Mouse (Mus musculus): Measurements from ENCODE around the gene Timm8a1.
"Not testable (repeated sequence)": the region's sequence is repeated elsewhere in the genome, so short reads cannot be mapped to it uniquely, and the experiment has no call there.

Gene Timm8a1

DNA sequence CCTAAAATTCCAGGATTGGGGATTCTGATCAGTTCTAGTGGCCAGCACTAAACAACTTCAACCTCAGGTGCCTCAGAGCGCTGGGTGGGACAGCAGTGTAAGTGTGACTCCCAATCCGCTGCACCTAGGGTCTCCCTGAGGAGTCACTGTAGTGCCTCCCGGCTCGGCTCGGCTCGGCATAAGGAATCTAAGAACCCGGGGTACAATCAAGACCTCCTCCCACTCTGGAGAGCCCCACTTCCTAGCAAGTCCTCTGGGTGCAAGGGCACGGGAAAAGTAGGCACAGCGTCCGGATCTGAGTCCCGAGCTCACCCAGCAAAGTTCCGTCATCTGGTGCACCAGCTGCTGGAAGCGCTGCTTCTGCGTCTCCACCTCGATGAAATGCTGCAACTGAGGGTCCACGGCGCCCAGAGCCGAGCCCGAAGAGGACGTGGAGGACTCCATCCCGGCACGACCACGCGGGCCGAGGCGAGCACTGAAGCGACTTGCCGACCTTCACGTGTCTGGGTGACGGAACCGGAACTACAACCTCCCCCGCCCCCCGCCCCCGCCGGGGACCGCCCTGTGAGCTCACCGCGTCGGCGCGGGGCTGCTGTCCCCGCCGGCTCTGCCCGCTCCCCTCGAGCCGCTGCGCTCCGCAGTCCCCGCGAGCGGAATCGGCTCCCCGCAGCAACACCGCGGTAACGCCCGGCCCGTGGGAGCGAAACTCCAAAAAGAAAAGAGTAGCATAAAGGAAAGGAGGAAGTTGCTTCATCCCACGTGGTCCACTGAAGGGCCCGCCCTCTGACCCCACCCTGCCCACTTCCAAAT lies at the start of gene Timm8a1:
Gene Timm8a1, minus strand, starts transcription at position 721 of the 810 bp plus-strand sequence.
- peak; percentile 26 for DNase-seq

DNA sequence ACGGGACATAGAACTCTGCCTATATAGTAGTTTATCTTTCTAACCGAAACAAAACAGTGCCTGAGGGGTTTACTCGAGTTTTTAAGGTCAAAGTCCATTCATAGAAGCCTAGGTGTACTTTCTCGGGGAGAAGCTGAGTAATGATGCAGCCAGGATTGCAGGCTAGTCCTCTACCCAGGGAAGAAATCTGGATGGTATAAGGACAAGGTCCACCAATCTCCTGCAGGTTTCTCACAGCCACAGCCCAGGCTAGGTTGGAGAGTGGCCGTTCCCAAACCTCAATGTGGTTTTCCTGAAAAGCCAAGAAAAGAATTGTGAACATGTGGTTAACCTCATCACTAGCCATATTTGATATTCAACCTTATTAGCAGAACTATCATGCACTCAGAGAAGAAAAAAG lies 48.2 kb upstream of the Timm8a1 start:
- DNase-seq = no peak

DNA sequence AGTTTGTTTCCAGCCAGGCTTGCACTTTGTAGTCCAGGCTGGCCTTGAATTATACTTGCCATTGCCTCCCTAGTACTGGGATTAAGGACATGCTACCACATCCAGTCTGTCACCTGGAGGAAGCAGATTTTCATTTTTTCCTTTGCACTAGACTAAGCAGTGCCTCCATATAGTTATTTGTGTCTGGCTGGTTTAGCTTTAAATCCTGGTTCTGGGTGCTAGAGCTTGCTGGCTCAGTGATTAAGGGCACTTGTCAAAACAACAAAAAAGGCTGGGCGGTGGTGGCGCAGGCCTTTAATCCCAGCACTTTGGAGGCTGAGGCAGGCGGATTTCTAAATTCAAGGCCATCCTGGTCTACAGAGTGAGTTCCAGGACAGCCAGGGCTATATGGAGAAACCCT lies 47.3 kb upstream of the Timm8a1 start:
- DNase-seq = no peak

DNA sequence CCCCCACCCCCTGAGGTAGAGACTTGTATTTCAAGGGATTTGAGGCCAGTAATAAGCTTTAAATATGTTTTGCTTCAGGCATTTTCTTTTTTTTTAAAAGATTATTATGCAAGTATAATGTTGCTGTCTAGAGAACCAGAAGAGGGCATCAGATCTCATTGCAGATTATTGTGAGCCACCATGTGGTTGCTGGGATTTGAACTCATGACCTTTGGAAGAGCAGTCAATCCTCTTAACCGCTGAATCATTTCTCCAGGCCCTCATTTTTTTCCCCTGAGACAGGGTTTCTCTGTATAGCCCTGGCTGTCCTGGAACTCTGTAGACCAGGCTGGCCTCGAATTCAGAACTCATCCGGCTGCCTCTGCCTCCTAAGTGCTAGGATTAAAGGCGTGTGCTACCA lies 46.6 kb upstream of the Timm8a1 start:
- DNase-seq = no peak

DNA sequence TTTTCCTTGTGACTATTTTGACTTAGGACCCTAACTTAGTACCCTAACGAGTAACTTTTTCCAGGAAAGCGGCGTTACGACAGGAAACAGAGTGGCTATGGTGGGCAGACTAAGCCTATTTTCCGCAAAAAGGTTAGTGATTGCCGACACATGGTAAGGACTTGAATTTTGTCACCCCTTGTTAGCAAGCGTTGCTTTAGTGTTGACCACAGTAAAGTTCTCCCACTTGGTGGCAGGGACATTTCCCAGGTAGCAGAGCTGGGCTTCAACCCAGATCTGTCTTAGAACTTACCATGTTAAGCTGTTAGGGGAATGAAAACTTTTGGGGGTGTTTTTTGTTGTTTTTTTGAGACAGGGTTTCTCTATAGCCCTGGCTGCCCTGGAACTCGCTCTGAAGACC lies 44.8 kb upstream of the Timm8a1 start:
- DNase-seq = no peak

DNA sequence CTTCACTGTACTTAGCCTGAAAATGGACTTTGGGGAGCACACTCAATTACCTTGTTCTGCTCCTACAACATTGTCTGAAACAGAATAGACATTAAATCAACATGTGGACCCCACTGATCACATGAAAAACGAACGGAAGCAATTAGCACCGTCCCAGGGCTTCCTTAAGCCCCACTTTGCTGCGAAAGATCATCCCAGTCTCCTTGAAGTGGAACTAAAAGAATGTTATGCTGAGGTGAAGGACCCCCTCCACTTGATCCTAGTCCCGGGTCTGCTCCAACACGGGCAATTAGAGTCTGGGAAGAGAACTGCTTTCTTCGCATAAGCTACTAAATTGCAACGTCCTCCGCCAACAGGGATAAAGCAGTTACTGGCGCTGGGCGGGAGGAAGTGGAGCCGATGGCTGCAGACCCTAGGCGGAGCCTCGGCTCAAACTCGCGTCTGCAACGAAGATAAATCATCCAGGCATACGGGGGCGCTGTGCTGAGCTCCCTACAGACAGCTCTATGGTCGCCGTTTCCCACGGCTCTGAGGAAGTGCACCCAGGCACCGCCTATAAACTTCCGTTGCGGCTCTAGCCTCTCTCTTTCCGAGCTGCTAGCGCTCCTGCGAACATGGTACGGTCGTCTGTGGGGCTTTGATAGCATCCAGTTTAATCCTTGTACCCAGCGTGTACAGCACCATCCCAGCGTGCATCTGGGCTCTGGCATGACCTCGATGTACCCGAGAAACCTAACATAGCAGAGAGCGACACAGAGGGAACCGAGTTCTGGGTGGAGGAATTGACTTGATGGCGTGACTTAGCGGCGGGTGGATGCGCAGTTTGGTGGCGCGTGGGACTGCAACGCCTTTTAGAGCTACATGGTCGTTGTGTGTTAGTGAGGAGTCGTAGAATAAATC lies 43.7 kb upstream of the Timm8a1 start, which contains the start of gene Rpl36a:
Gene Rpl36a, plus strand, starts transcription at position 552 of the 900 bp plus-strand sequence.
- peak; percentile 86 for DNase-seq

DNA sequence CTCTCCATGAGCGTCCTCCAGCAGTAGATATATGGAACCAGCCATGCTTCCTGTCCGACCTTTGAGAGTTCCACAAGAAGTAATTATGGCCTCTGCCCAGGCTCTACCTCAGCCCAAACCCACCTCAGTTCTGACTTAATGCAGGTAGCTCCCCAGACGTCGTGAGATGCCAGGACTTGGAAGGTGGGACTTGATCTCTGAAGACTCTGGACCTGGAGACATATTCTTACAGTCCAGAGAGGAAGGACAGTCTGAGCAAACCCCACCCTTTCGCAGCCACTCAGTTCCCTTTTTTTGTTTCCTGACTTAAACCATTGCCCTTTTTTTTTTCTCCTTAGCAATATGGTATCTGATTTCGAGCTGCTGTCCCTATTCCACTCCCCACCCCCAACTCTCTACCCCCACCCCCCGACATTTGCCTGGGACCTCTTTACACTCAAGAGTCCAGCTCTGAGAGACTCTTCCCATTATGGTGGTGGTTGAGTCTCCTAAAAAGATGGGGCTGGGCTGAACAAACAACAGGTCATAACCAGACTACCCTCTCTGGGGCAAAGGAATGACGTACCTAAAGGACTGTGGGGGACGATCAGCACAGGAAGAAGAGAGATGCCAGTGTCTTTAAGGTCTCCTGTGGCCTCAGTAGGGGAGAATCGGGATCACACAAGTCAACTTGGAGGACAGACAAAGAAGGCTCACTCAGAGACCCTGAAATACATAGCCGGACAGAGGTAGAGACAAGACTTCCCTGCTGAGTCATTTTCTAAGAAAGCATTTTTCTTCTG lies 41.4 kb upstream of the Timm8a1 start, which contains the start of gene Btk:
Gene Btk, minus strand, starts transcription at position 683 of the 782 bp plus-strand sequence.
- DNase-seq = no peak

DNA sequence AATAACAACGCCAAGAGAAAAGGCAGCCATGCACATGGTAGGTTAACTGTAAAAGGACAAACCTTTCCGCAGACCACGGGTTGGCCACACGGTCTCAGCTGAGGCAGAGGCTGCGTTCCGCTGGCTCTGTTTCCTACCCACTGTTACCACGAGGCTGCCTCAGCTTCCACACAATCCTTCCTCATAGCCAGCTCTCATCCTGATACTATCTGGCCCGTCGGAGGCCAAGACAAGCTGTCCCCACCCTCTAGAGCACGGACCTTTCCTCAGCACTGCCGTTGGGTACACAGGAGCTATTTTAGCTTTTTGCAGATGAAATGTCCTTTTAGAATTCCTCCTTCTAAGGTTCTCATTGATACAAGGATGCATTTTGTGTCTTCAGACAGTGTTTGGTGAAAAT lies 40.6 kb upstream of the Timm8a1 start:
- DNase-seq = no peak

DNA sequence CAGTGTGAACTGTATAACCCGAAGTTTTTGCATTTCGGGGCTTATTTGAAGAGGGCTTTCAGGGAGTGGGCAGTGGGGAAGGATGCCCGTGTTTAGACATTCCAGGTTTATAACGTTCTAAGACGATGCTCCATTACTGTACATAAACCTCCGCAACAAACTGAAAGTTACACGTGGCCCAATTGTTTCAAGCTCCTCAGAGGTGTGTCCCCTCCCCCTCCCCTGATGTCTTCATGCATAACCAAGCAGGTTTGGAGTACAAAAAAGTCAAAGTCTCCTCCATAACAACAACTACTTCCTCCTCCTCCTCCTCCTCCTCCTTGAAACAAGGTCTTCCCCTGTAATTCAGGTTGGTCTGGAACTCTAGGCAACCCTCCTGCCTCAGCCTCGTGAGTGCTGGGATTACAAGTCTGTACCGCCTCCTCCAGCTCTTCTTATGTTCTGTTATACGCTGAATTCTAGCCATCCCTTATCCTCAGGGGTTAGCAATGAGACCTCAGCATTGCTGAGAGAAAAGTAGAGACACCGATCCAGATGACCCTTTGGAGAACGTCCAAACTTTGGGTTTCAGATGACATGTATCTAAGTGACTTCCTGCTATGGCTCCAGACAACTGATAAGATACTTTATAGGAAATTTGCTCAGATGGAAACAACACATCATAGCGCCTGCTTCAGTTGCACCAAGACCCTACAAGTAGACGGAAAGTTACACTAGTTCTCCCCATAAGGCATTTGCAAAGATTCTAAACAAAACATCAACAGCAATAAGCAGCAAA lies 39.1 kb upstream of the Timm8a1 start:
- DNase-seq = no peak

DNA sequence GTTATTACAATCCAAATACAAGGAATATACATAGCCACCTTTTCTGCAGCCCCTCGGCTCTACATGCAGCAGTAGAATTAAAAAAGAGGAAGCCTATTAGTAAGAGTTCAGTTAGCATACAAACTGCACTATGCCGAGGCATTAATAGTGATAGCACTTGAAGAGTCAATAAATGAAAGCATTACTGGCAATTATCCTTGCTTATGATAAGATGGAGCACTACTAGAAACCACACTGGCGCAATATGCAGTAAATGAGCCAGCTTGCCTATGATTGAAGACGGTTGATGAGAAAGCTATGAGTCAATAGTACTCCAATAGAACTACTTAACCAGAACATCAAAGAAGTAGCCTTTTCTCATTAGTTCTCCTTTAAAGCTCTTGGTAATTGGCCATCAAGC lies 36.2 kb upstream of the Timm8a1 start:
- DNase-seq = no peak

DNA sequence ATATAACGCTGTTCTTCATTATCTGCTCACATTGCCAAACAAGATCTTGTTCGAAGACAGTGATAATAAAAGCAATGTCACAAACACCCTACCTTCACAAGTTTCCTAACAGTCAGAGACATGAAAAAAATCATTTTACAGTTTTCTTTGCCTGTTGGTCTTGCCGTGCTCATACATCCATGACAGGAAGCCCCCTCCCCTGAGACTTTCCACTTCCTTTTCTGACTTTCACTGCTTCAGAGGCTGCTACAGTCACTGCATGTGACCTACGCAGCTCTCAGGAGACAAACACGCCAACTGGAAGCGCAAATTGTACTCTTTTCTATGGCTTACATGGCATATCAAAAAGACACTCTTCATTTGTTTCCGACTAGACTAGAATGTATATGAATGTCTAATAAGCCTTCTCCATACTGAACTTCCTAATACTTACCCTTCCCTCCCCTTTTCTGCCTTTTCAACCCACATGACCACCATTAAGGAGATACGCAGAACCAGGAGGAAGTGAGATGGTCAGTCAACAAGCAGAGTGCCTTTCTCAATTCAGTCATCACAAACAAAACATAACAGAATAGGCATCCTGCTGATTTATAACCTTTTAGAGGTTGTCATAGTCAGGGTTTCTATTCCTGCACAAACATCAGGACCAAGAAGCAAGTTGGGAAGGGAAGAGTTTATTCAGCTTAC lies 25.0 kb upstream of the Timm8a1 start:
- DNase-seq = no peak

DNA sequence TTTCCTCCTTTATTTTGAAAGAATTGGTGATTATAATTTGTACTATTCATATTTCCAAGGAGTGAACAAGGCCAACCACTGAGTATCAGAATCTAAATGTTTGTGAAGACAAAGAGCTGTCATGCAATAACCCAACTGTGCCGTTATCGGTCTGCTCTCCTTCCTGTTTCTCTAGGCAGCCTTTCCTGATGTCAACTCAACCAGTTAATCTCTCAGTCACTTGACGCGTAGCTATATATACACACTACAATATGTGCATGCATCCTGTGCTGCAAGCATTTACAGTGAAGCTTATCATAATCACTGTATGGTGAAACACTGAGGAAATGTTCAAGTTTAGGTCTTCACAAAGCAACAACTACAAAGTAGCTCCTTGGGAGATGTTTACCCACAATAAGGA lies 22.7 kb upstream of the Timm8a1 start:
- DNase-seq = no peak

DNA sequence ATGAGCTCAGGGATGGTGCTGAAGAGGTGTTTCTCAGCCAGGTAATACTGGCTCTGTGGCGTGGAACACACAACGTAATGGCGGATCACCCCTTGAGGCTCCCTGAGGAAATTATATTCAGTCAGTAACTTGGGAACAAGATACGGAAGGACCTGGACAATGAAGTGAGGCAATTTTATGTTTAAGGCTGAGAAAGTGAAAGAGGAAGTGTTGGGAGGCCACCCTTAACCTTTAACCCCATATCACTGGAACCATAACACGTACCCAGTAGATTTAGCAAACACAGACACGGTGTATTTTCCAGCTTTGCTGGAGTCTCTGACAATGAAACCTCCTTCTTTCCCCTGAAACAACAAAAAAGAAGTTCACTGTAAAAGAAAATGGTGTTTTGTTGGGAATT lies 12.8 kb upstream of the Timm8a1 start:
- DNase-seq = no peak

DNA sequence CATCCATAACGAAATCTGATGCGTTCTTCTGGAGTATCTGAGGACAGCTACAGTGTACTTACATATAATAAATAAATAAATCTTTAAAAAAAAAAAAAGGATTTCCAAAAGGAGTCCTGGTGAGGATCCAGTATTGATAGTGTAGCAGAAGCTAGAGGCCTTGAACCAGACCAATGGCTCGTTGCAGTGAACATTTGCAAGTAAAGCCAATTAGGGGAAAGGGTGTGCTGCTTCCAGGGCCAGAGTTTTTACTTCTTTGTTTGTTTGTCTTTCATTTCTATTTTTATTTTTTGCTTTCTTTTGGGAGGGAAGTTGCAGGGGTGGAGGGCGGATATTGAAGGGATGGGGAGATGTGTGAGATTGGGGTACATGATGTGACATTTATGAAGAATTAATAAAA lies 11.7 kb upstream of the Timm8a1 start:
- no peak for DNase-seq

DNA sequence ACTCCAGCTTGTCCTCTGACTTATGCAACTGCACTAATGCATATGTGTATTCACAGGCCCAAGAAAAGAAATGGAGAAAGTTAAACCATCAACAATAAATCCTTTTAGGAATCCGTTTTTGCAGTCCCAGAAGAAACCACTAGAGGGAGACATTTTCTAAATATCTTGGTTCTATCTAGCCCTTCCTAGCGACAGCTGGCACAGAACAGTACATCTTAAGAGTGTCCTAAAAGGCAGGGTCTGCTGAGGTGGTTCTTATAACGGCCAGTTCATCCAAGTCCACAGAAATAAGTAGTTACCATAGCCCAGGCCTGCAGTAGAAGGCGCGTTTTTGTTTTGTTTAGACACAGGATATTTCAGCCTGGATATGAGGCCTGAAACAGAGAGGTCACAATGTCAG lies 9.2 kb upstream of the Timm8a1 start:
- peak; percentile 3 for DNase-seq

DNA sequence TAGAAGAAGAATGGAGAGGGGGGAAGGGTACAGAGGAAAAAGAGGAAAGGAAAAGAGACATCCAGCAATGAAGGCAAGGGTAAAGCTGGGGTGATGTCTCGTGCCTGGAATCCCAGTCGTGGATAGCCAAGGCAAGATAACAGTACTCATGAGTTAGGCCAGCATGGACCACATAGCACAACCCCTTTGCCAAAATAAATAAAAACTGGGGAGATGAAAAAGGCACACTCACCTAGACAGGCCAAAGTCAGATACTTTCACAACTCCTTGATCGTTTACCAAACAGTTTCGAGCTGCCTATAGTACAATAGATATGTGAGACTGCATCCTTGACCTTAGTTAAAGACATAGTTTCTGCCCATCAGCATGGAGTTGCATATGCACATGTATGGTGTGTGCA lies 5.7 kb upstream of the Timm8a1 start:
- no peak for DNase-seq

DNA sequence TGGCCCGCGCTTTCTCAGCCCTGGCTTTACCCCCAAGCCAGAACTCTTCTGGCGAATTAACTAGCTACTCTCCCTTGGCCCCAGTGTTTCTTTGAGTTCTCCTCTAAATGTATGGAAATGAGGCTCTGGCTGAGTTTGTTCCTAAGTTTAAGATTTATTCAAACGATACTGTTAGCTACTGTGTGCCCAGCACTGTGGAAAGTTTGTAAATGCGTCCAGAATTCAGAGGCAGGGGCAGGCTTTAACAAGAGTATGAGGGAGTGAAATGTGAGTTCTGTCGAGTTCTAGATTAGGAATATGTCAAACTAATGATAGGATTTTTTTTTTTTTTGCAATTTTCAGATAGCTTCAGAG lies 267 bp upstream of the Timm8a1 start:
- no peak for DNase-seq

DNA sequence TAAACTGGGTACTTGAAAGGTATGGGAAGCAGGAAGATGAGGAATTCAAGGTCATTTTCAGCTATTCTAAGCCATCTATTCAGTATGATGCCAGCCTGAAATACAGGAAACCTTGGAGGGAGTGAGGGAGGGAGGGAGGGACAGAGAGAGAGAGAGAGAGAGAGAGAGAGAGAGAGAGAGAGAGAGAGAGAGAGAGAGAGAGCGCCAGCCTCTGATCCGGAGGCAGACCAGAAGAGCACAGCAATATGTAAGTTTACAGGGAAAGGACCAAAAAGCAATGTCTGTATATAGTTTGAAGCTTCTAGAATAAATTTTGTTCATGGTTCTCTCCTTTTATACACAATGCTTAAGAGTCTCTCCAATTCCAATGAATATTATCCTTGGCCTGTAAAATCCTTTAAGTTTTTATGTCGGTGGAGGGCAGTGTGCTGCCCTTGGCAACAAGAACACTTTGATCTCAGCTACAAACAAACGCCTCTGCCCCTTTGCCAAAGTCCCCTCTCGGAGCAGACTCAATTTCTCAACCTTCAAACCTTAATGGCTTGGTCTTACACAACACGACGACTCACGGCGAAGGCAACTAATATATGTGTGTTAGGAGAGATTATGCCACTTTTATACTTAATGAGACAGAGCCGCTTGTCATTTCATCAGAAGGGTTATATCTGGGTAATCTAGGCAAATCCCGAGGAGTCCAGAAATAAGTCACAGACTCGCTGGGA lies 1.1 kb downstream of the Timm8a1 start:
- no peak for DNase-seq

DNA sequence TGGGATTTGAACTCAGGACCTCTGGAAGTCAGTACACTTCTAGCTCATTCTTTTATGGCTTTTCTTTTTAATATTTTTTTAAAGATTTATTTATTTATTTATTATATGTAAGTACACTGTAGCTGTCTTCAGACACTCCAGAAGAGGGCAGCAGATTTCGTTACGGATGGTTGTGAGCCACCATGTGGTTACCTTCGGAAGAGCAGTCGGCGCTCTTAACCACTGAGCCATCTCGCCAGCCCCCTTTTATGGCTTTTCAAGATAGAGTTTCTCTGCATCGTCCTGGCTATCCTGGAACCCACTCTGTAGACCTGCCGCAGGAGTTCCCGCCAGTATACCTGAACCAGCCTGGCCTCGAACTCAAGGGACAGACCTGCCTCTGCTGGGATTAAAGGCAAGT lies 1.9 kb downstream of the Timm8a1 start:
- DNase-seq = not testable (repeated sequence)

DNA sequence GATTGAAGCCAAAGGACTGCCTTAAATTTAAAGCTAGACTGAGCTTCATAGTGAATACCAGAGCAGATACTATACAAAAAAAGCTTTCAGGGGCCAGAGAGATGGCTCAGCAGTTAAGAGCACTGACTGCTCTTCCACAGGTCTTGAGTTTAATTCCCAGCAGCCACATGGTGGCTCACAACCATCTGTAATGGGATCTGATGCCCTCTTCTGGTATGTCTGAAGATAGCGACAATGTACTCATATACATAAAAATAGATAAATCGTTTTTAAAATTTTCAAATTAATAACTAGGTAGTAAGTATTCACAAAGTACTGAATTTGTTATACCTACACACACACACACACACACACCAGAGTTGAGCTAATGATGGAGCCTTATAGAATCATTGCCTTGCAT lies 8.3 kb downstream of the Timm8a1 start:
- DNase-seq = no peak

DNA sequence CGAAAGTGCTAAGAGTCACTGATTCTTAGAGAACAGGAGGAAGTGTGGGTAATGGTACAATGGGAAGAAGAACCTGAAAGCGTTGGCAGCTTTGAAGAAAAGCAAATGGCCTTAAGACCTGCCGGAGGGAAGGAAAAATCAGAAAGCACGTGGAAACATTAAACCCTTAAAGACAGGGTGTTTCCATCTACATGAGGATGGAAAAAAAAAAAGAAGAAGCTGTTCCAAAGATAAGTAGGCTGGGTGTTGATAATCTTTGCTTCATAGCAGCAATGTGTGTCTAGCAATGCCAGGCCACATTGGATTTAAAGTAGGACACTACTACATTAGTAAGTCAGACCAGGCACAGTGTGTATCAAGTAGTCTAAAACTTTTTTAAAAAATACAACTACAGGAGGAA lies 16.4 kb downstream of the Timm8a1 start:
- no peak for DNase-seq
